Mouse (Mus musculus) adrenal gland (tissue): ENCODE data around the gene Dhx40.
"Not testable (repeated sequence)": the region's sequence is repeated elsewhere in the genome, so short reads cannot be mapped to it uniquely, and the experiment has no call there.

ENCODE experiments used
- intact Hi-C: fragments of 180-260 bp; cut with DNase I; formaldehyde crosslinking; loops from one replicate; pipeline ENCODE4 v1.15.1; 2025

The Dhx40 gene

DNA sequence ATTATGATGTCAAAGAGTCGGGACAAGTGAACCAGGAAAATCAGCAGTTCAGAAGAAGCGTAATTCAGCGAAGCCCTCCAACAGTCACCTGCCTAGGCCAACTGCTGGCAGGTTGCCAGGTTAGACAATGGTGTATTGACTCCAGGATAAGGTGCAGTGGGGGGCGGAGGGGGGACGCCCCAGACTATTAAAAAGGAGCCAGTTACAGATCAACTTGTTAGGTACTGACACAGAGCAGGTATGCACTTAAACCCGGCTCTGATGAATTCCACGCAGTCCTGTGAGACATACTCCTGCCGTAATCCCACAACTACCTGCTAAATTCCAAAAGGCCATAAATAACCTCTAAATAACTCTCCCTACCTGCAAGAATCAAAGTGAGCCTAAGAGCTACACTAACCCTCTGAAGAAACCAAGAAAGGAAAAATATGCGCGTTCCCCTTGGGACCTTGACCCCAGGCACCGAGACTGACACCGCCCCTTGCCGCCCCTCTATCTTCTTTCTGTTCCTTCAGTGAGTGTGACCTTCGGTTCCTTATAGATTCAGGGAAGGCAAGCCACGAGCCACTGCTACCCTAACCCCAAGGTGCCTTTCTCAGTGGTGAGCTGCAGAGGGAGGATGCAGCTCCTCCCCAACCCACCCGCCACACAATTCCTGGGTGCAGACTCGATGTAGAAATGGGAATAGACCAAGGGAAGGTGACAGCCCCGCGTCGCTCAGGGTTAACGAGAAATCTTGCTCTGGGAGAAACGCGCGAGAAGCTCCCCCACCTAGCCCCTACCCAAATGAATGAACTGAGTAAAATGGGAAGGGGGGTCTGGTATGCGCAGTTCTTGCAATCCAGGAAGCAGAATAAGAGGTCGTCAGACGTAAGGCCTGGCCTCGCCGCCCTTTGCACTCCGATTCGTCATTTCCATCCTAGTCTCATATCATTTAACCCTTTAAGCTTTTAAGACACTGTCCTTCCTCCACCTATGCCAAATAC lies 51.1 kb downstream of the Dhx40 start:
- intact Hi-C loops = no loop called here

DNA sequence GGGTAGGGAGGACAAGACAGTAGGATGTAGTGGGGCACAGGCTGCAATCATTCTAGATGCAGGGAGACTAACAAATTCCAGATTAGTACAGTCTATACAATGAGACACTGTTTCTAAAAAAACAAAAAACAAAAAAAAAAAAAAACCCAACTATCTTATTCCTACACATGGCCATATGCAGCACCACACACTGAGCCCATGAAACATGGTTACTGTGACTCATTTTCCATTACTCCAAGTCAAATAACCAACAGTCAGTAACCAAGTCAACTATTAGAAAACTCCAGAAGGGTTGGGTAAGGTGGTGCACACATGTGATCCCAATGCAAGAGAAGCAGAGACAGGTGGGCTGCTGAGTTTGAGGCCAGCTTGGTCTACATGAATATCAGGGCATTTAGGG lies 55.1 kb downstream of the Dhx40 start:
- intact Hi-C loops = no loop called here

DNA sequence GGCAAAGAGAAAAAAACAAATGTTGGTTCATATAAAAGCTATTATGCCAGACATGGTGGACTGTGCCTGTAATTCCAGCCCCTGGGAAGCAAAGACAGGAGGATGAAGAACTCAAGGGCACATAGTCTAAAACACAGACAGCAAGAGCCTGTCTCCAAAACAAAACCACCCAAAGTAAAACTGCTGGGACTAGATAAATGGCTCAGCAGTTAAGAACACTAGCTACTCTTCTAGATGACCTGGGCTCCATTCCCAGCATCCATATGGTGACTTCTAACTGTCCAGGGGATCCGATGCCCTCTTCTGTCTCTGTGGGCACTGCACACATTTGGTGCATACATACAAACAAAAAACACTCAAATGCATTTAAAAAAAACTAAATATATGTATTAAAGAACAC lies 56.5 kb downstream of the Dhx40 start:
- intact Hi-C loops = no loop called here

DNA sequence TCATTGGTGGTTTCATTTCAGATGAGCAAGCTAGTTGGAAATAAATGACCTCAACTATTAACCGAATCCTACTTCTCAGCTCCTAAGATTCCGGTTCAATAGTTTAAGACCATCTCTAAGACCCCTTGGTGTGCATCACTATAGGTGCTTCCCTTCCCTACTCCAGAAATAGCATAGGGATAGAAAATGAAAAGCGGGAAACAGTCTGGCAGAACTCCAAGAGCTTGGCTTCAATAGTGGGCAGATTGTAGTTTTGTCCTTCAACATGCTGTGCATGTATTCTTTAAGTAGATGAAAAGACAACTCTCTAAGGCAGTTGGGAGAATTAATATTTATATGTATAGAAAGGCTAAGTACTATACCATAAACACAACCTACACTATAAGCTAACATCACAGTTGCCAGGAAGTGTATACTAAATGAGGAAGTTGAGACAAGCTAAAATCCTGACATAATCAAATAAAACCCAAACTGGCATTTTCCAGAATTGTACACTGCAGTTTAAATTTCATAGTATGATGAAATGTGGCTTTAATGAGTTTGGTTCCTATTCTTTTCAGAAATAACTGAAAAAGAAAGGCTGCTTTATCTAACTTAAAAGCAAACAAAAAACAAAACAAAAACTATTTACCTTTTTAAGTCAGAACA lies 57.6 kb downstream of the Dhx40 start:
- intact Hi-C loops = no loop called here

DNA sequence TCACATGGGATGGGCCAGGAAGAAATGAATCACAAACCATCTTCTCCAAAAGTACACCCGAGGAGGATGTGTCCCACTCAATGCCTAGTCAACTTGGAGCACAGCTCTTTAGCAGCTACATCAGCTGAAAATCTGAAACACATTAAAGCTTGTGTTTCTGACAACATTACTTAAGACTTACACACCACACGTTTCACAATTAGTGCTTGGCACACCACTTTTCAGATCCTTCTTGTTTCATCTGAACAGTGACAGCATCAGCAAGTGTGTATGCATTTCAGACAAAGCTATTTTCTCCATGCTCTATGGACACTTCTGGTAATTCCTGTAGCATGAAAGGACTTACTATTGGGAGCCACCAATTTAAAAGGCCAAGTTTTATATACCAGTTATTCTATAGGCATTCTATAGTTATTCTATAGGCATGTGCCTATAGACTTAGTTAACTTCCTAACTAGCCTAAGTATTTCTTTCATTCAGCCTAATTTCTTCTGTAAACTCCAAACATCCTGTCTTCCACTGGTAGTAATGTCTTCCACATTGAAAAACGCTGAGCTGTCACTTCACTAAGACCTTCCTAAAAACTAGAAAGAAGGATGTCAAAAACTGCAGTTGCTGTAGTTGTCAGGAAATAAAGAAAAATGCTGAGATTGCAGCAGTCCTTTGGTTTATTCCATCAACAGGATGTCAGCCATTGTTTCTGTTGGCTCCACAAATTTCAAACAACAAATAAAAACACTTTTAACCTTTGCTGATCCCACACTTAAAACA lies 61.7 kb downstream of the Dhx40 start:
- intact Hi-C loops = no loop called here

DNA sequence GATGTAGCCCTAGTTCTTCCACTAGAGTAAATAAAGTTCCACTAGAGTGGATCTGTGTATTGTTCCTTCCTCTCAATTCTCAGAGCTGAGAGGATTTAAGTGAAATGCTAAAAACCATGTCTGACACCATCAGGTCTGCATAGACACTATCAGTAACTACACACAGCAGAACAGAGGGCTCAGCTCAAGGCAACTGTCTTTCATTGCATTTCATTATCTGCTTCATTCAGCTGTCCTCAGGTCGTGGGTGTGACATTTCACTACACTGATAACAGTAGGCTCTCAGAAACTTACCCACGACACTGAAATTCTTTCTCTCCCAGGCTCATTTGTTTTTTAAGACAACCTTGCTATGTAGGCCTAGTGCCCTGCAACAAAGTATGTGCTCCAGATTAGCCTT lies 64.9 kb downstream of the Dhx40 start:
- intact Hi-C loops = no loop called here

DNA sequence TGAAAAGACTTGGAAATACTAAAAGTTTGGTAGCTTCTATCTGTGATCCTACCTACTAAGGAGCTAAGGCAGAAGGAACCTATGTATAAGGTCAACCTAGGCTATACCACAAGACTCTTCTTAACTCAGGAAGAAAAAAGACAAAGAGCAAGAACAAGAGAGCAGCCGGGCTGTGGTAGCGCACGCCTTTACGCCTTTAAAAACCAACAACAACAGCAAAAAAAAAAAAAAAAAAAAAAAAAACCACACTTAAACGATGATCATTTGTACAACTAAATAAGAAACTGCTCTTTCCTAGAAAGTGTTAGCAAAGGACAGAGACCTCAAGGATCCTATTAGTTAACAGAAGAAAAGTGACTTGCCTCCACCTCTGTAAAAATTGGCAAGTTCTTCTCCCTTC lies 66.0 kb downstream of the Dhx40 start:
- intact Hi-C loops = no loop called here

DNA sequence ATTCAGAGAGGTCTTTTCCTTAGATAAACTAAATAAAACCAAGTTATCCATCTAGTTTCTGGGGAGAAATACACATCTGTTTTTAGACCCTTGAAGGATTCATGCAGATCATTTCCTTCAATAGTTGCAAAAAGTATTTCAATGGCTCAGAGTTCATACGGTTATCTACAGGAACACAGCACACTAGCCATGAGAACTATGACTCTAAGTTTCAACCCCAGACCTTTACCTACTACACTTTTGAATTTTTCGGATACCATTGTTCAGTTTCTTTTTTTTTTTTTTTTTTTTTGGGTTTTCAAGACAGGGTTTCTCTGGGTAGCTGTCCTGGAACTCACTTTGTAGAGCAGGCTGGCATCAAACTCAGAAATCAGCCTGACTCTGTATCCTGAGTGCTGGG lies 68.1 kb downstream of the Dhx40 start:
- intact Hi-C loops = no loop called here

DNA sequence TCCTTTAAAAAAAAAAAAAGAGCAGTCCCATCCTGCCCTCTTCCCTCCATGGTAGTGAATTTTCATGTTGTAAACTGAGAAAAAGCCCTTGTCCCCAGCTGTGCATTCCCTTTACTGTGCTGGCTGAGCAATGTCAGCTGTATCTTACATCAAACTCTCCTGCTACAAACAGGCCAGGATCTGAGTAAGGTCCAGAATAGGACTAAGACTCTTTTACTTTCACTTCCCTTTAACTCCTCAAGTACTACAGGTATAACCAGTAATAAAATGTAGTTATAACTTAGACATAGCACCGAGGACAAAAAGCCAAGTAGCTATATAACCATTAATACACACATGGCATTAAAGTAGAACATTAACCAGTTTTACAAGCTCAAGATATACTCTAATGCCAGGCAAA lies 68.6 kb downstream of the Dhx40 start:
- intact Hi-C loops = no loop called here

DNA sequence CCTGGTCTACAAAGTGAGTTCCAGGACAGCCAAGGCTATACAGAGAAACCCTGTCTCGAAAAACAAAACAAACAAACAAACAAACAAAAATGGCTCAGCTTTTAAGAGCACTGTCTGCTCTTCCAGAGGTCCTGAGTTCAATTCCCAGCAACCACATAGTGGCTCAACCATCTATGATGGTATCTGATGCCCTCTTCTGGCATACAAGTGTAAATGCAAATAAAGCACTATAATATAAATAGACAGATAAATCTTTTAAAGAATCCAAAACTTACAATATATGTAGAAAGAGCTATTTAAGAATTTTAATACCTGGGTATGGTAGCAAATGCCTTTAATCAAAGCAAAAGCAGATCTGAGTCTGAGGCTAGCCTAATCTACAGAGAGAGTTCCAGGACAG lies 69.2 kb downstream of the Dhx40 start:
- intact Hi-C loops = not testable (repeated sequence)

DNA sequence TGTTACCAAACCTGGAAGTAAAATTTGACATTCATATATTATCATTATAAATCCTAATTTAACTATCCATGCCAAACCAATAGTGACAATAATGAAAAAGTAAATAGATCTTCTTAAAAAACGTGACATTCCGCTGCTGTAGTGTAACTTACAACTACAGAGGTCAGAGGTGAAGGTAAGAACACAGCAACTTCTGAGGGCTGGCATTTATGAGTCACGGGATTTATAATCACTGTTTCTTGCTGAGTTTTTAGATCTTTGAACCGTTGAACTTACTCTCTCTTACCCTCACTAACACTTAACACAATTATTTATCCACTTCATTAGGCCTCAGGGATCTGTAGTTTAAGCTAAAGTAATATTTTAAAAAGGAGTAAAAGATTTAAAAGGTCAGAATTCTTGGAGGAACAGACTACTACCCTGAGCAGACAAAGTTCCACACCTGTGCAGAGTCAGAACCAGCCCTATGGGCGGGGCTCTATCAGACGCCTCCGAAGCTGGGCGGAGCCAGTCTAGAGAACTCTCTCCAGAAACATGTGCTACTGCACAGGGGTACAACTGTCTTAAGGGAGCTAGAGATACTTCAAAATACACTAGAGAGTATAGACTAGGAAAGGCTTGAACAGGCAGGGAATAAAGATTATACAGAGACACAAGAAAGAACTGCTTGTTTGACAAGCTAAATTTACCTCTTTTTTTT lies 70.1 kb downstream of the Dhx40 start:
- intact Hi-C loops = no loop called here

DNA sequence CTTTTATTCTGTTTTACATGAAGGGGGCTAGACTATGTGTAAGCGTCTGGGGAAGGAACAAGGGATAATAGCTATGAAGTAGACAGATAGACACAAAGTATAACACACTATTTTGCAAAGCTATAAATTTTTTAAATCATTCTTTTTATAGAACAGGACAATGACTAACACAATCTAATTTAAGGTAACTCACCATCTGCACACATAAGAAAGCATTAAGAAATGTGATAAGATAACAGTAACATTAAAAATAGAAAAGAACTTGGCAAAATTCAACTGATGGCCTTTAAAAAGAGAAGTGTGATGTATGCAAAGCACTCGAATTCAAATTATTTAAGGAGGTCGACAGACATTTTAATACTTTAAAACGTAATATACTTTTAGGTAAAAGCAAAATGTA lies 72.6 kb downstream of the Dhx40 start:
- intact Hi-C loops = no loop called here

DNA sequence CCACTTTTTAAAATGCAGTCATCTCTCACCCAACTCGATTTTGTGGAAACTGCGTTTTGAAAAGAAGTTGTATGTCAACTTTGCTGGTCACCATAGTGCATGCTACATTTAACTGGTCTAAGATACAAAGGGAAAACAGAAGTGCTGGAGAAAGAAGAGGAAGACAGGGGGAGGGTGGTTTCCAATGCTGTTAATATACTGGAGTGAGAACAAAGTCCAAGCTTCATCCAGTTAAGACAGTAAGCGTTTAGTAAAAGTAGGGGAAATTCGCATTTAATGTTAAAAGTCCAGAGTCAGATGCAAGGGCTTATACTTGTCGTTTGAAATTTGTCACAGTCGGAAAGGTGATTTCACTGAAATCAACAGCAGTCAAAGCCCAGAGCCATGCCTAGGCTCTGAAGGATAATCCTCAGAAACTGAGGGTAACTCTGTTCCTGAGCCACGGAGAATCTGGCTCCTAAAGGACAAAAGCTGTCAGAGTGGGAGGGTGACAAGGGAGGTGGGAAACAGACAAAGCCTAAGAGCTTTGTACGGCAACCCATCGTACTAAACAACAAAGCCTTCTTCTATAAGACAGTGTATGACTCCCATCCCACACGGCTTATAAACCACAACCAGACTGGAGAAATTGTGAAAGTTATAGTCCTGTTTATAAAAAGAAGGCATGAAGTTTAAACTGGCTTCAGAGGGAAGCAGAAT lies 73.2 kb downstream of the Dhx40 start:
- intact Hi-C loops = no loop called here

DNA sequence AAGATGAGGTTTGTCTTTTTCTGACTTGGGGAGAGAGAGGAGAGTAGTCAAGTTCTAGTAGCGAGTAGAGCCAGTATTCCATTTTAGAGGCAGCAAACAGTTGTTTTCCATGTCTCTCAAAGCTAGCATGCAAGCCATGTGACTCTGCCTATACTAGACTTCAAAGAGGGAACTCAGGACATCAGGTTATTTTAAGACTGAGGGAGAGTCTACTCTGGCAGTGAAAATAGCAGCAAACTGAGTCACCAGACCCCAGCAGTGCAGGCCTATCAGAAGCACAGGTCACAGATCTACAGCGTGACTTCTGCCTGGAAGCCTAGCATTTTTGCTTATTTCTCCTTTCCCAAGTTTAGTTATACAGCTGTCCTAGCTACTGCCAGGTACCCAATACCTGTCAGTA lies 76.1 kb downstream of the Dhx40 start:
- intact Hi-C loops = no loop called here

DNA sequence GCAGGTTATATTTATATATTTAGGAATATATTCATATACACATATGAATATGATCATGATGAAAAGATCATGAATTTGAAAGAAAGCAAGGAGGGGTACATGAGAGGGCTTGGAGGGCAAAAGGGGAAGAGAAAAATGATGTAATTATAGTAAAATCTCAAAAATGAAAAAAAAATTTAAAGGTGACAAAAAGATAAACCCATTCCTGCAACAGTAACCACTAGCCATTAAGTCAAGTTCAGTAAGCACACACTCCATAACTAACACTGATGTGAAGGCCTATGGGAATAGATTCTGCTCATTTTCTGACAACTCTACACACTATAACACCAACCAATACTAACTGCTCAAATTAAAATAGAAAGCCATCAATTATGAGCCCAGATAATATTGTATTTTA lies 81.9 kb downstream of the Dhx40 start:
- intact Hi-C loops = no loop called here

DNA sequence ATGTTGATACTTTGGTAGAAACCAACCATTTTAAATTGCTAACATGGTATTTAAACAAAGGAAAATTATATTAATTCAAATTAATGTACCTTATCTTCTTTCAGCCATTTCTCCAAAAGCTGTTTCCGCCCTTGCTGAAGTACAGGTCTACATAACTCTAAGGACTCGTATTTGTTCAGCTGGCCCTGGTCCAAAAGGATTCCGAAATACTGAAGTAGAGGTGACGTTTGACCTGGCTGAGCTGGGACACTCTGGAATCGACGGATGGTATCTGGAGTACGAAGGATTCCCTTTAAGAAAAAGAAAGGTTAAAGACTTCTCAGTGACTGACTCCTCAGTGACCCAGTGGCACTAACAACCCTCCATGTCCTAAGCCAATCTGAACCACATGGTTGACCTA lies 82.6 kb downstream of the Dhx40 start:
- intact Hi-C loops = no loop called here

DNA sequence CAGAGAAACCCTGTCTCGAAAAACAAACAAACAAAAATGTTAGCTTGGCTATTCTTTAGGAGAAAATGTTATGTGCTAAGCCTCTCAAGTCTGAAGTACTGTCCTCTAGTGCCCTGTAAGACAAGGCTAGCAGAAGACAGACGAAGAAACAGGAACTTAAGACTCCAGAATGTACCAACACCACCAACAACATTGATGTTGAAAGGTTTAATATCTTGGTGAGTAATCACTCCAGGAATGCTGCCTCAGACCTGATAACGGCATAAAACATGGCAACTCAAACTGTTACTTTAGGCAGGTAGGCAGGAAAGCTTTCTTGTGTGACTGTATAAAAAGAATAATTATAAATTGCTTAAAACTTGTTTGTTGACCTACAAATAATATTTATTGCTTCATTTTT lies 83.5 kb downstream of the Dhx40 start:
- intact Hi-C loops = no loop called here

DNA sequence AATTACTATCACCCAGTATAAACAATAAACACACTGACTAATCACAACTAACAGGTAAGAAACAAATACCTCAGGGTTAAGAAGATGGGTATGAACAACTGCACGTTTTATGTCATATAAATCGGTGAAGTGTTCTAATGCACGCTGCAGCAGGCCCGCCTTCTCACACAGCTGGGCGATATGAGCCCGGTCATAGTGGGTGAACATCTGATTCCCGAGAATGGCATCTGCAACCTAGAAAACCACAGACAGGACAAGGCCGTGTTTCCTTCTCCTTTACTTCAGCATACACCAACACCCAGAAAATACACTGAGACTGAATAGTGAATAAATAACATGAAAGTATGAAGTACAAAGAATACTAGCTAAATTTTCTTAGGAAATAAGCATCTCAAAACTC lies 88.2 kb downstream of the Dhx40 start:
- intact Hi-C loops = no loop called here
